Comparison of ENCODE assay signal across 8 mouse cellular contexts in genomic region chr12:76341080-76341479, GRCm38 (mm10). TPM values are rescaled to one million over a fixed set of nuclear protein-coding genes. Genes with fewer than 3 reads are reported as not detected.
DNase-seq lines count a peak whose midpoint lies in the region; ATAC-seq and TF ChIP-seq lines count a peak whose summit lies in the region.

No protein-coding gene starts in this region.

- H3K4me1 ChIP-seq in liver, embryonic 11.5 days (replicated peaks; ENCODE audit: control insufficient read depth, insufficient read depth, low read length), result no peaks in the 10 kb centered on the region
- no peaks in the 10 kb centered on the region; a peak in 1 of 4 replicates for H3K4me1 ChIP-seq in MEL (ENCODE audit: control insufficient read depth in 1 of 2, insufficient read depth in 2 of 2, low read length in 2 of 2)
- H3K4me1 ChIP-seq in forebrain, postnatal 0 days (ENCODE audit: insufficient read depth), result no peaks in the 10 kb centered on the region

- no peak for ATAC-seq in liver, embryonic 11.5 days (replicated peaks; ENCODE audit: low FRiP score)
- peak; percentile 65; the same call in 1 of the 2 replicates for ATAC-seq in forebrain, postnatal 0 days

- H3K27ac ChIP-seq in liver, embryonic 11.5 days (ENCODE audit: low read depth, low read length), result no peak overlapping the region
- H3K27ac ChIP-seq in MEL (ENCODE audit: control insufficient read depth, low read depth, low read length), result no peak overlapping the region
- no peak overlapping the region for H3K27ac ChIP-seq in forebrain, postnatal 0 days (ENCODE audit: low read depth, low read length)

- peak; percentile 97 for TF ChIP-seq RAD21 in MEL (IDR thresholded peaks at IDR 0.05; ENCODE audit: low read depth, low read length)

- H3K4me2 ChIP-seq in liver, embryonic 11.5 days, result no peak overlapping the region
- H3K4me2 ChIP-seq in forebrain, postnatal 0 days (ENCODE audit: low read depth), result no peak overlapping the region

- WGBS in liver, embryonic 11.5 days, result 4% methylated on average over 4 of the region's 4 CpGs
- WGBS in forebrain, postnatal 0 days, result 3% methylated on average over 4 of the region's 4 CpGs

- no peak for TF ChIP-seq POLR2A in MEL (IDR thresholded peaks at IDR 0.05; ENCODE audit: control insufficient read depth in 1 of 2, insufficient read depth in 1 of 2, low read depth in 1 of 2, low read length in 2 of 2, poor library complexity in 1 of 2)

- H3K36me3 ChIP-seq in liver, embryonic 11.5 days (ENCODE audit: control insufficient read depth, insufficient read depth, low read length), result 0 out of 2 replicates have a peak, but pooled peaks cover 2% of the 10 kb centered on the region
- peaks cover 0 to 7% of the 10 kb centered on the region in 2 experiments; a peak in 2 of 4 replicates for H3K36me3 ChIP-seq in MEL (ENCODE audit: control insufficient read depth in 1 of 2, insufficient read depth in 2 of 2, low read length in 2 of 2)
- H3K36me3 ChIP-seq in forebrain, postnatal 0 days (ENCODE audit: insufficient read depth), result no peaks in the 10 kb centered on the region

- no peak overlapping the region for H3K9ac ChIP-seq in liver, embryonic 11.5 days (ENCODE audit: low read depth, low read length)
- no peak overlapping the region for H3K9ac ChIP-seq in MEL (ENCODE audit: control insufficient read depth, low read depth, low read length, poor library complexity, severe bottlenecking)
- H3K9ac ChIP-seq in forebrain, postnatal 0 days, result no peak overlapping the region

- no peaks in the 10 kb centered on the region for H3K9me3 ChIP-seq in liver, embryonic 11.5 days (ENCODE audit: control insufficient read depth, low read length)
- no peaks in the 10 kb centered on the region for H3K9me3 ChIP-seq in MEL (replicated peaks; ENCODE audit: insufficient read depth, low read length)
- H3K9me3 ChIP-seq in forebrain, postnatal 0 days (ENCODE audit: low read length), result no peaks in the 10 kb centered on the region

- H3K4me3 ChIP-seq in liver, embryonic 11.5 days (ENCODE audit: low read depth, low read length), result no peak overlapping the region
- H3K4me3 ChIP-seq in MEL (ENCODE audit: control insufficient read depth in 1 of 2, insufficient read depth in 1 of 2, low read depth in 2 of 2, low read length in 2 of 2), result no peak overlapping the region
- no peak overlapping the region for H3K4me3 ChIP-seq in forebrain, postnatal 0 days (ENCODE audit: low read depth, low read length)

- TF ChIP-seq EP300 in MEL (IDR thresholded peaks at IDR 0.05; ENCODE audit: low read depth in 1 of 2, low read length in 2 of 2), result no peak

- no peaks in the 10 kb centered on the region for H3K27me3 ChIP-seq in liver, embryonic 11.5 days (replicated peaks; ENCODE audit: control insufficient read depth, insufficient read depth, low read length)
- no peaks in the 10 kb centered on the region for H3K27me3 ChIP-seq in MEL (ENCODE audit: control insufficient read depth in 1 of 2, insufficient read depth in 2 of 2, low read length in 2 of 2)
- H3K27me3 ChIP-seq in forebrain, postnatal 0 days (ENCODE audit: insufficient read depth, low read length), result no peaks in the 10 kb centered on the region

- no peaks in the 10 kb centered on the region for H3K79me2 ChIP-seq in MEL (ENCODE audit: control insufficient read depth, insufficient read depth, low read length, poor library complexity)

- DNase-seq in liver, result peak; percentile 45
- no peak for DNase-seq in liver, embryonic 11.5 days (ENCODE audit: low spot score)
- DNase-seq in MEL (ENCODE audit: low read depth, low spot score), result peak; percentile 80
- peak; percentile 67 for DNase-seq in c-Kit-positive CD71-negative TER-119-negative erythroid progenitor cells, embryonic 14.5 days (ENCODE audit: low read depth)
- DNase-seq in forebrain, postnatal 0 days, result peak; percentile 88
- DNase-seq in layer of hippocampus, postnatal 14 days (ENCODE audit: low spot score in 2 of 2), result peak; percentile 46 to 83
- peak; percentile 63 to 65 for DNase-seq in natural killer cell, adult 2 months (ENCODE audit: low spot score in 2 of 2)
- DNase-seq in urinary bladder, postnatal 4 days (ENCODE audit: low spot score in 2 of 2), result no peak

- TF ChIP-seq CTCF in MEL (IDR thresholded peaks at IDR 0.05 in 2 of 3, conservative IDR thresholded peaks at IDR 0.05 in 1 of 3; ENCODE audit: control insufficient read depth in 1 of 3, insufficient read depth in 1 of 3, low read depth in 2 of 3, low read length in 3 of 3, poor library complexity in 1 of 3, severe bottlenecking in 1 of 3), result peak; percentile 45 to 91 (median 69); a peak in 5 of 6 replicates
- TF ChIP-seq CTCF in forebrain, postnatal 0 days (IDR thresholded peaks at IDR 0.05; ENCODE audit: low read depth), result peak; percentile 80

TF ChIP-seq in MEL, 35 proteins besides CTCF, POLR2A, EP300 and RAD21:
- TF ChIP-seq SIN3A (IDR thresholded peaks at IDR 0.05; ENCODE audit: low read length) (peak; percentile 29; the same call in 1 of the 2 replicates), ZC3H11A (IDR thresholded peaks at IDR 0.05; ENCODE audit: low read depth, low read length) (peak; percentile 92), SMC3 (IDR thresholded peaks at IDR 0.05; ENCODE audit: low read depth, low read length) (peak; percentile 86), HCFC1 (IDR thresholded peaks at IDR 0.05; ENCODE audit: low read depth, low read length) (no peak)
TF ChIP-seq in MEL: peak in this region for 3.

RNA-seq across cellular contexts. Expression of gene Akap5, which starts 16.4 kb away (rescaled TPM):
- polyA plus RNA-seq in liver, embryonic 11.5 days (2014; fragmentation: Nextera tagmentation; extraction: Ambion mirVana), result 2.4 and 2.8 TPM in 2 replicates
- 0.69 and 0.72 TPM in 2 replicates for total RNA-seq in MEL (2012; rRNA removed)
- polyA plus RNA-seq in MEL (2012; ENCODE audit: insufficient read depth in 1 of 2, insufficient read length in 2 of 2, low read depth in 1 of 2, low replicate concordance in 2 of 2, missing spikeins in 1 of 2), result under 1 TPM in 1 of 2 experiments, not detected in 1; 0.65 TPM
- 18.9 and 24.7 TPM in 2 replicates for total RNA-seq in forebrain, postnatal 0 days (2014; rRNA removed)
- polyA plus RNA-seq in forebrain, postnatal 0 days (2015; fragmentation: Nextera tagmentation; extraction: Ambion mirVana), result 5.3 and 11.0 TPM in 2 replicates
- total RNA-seq in layer of hippocampus, postnatal 14 days (2021), result 10 to 100 TPM; 57.5 to 60.4 TPM

RNA-seq across cellular contexts. Expression of gene Zbtb25, which starts 28.3 kb away (rescaled TPM):
- polyA plus RNA-seq in liver, embryonic 11.5 days (2014; fragmentation: Nextera tagmentation; extraction: Ambion mirVana), result 14.3 and 16.6 TPM in 2 replicates
- total RNA-seq in MEL (2012; rRNA removed), result 5.1 and 5.5 TPM in 2 replicates
- polyA plus RNA-seq in MEL (2012; ENCODE audit: insufficient read depth in 1 of 2, insufficient read length in 2 of 2, low read depth in 1 of 2, low replicate concordance in 2 of 2, missing spikeins in 1 of 2), result 10 to 100 TPM in 1 of 2 experiments, not detected in 1; 12.3 TPM
- total RNA-seq in forebrain, postnatal 0 days (2014; rRNA removed), result 15.0 and 25.8 TPM in 2 replicates
- polyA plus RNA-seq in forebrain, postnatal 0 days (2015; fragmentation: Nextera tagmentation; extraction: Ambion mirVana), result 13.0 and 13.2 TPM in 2 replicates
- total RNA-seq in layer of hippocampus, postnatal 14 days (2021), result 10 to 100 TPM; 19.2 to 22.2 TPM

RNA-seq across cellular contexts. Expression of gene Zbtb1, which starts 29.0 kb away (rescaled TPM):
- polyA plus RNA-seq in liver, embryonic 11.5 days (2014; fragmentation: Nextera tagmentation; extraction: Ambion mirVana), result 9.4 and 11.1 TPM in 2 replicates
- total RNA-seq in MEL (2012; rRNA removed), result 6.3 and 7.0 TPM in 2 replicates
- 1 to 10 TPM in 1 of 2 experiments, not detected in 1; 5.1 TPM for polyA plus RNA-seq in MEL (2012; ENCODE audit: insufficient read depth in 1 of 2, insufficient read length in 2 of 2, low read depth in 1 of 2, low replicate concordance in 2 of 2, missing spikeins in 1 of 2)
- total RNA-seq in forebrain, postnatal 0 days (2014; rRNA removed), result 3.1 and 3.5 TPM in 2 replicates
- polyA plus RNA-seq in forebrain, postnatal 0 days (2015; fragmentation: Nextera tagmentation; extraction: Ambion mirVana), result 1.5 and 2.0 TPM in 2 replicates
- 1 to 10 TPM; 7.0 TPM for total RNA-seq in layer of hippocampus, postnatal 14 days (2021)

Comparison
In these comparisons a context has a peak if more than half of its experiments do, and no peak if none do; other contexts are left out.
1. DNase-seq: peak in liver (single experiment), MEL (single experiment), c-Kit-positive CD71-negative TER-119-negative erythroid progenitor cells, embryonic 14.5 days (single experiment), forebrain, postnatal 0 days (single experiment), layer of hippocampus, postnatal 14 days (2 of 2) and natural killer cell, adult 2 months (2 of 2); none in liver, embryonic 11.5 days (single experiment) and urinary bladder, postnatal 4 days (0 of 2).
2. RNA of gene Akap5, which starts 16.4 kb away (total RNA-seq): 57.5 to 60.4 TPM in layer of hippocampus, postnatal 14 days and 18.9 to 24.7 TPM in forebrain, postnatal 0 days; 0.69 to 0.72 TPM in MEL; every median in the first group is over 10 times any median in the second.